Mouse (Mus musculus): ENCODE measurements around the gene 2200002J24Rik. TPM values are rescaled to one million over a fixed set of nuclear protein-coding genes. Genes with fewer than 3 reads are reported as not detected.
"Not testable (repeated sequence)": the region's sequence is repeated elsewhere in the genome, so short reads cannot be mapped to it uniquely, and the experiment has no call there.

The 2200002J24Rik gene
- total and polyA plus RNA-seq, 2 experiments from 2014 or later, result 1.5 to 6.4 TPM

GRCm38 (mm10) chr7:30728739-30729395 is 30.1 kb downstream of the 2200002J24Rik start:
- H3K27me3 ChIP-seq (ENCODE audit: control insufficient read depth, insufficient read depth, low read length), result no peaks in the 10 kb centered on the region
- H3K4me3 ChIP-seq (ENCODE audit: low read depth, low read length), result peak overlapping the region; percentile 88
- H3K36me3 ChIP-seq (replicated peaks; ENCODE audit: control insufficient read depth, insufficient read depth, low read length), result peaks cover 32% of the 10 kb centered on the region
- no peaks in the 10 kb centered on the region for H3K9me3 ChIP-seq (replicated peaks; ENCODE audit: control insufficient read depth, low read length)
- H3K27ac ChIP-seq (ENCODE audit: low read depth), result peak overlapping the region; percentile 84
- peak overlapping the region; percentile 85 for H3K9ac ChIP-seq (replicated peaks; ENCODE audit: low read depth, low read length)
- DNase-seq (ENCODE audit: low spot score) (peak; percentile 47), ATAC-seq (ENCODE audit: insufficient read depth, low read depth) (peak; percentile 18)
- 5% methylated on average over 26 of the region's 26 CpGs for WGBS
- peak overlapping the region; percentile 97 for H3K4me2 ChIP-seq (ENCODE audit: low read depth, low read length)
- H3K4me1 ChIP-seq (ENCODE audit: control insufficient read depth, insufficient read depth), result peaks cover 14% of the 10 kb centered on the region
- TF ChIP-seq CTCF (IDR thresholded peaks at IDR 0.05; ENCODE audit: low read depth), result no peak; the same call in 1 of the 2 replicates
- no peak for TF ChIP-seq EP300 (IDR thresholded peaks at IDR 0.05; ENCODE audit: low read depth)

GRCm38 (mm10) chr7:30729396-30730063 is 30.8 kb downstream of the 2200002J24Rik start, which contains the start of gene Tmem147:
Gene Tmem147, minus strand, starts transcription at chr7:30729540.
- peak within 1 kb of the TSS; percentile 85 for H3K9ac ChIP-seq (replicated peaks; ENCODE audit: low read depth, low read length)
- H3K4me1 ChIP-seq (ENCODE audit: control insufficient read depth, insufficient read depth), result peaks cover 14% of the 10 kb centered on the region
- TF ChIP-seq CTCF (IDR thresholded peaks at IDR 0.05; ENCODE audit: low read depth), result peak; percentile 42
- no peak for TF ChIP-seq EP300 (IDR thresholded peaks at IDR 0.05; ENCODE audit: low read depth)
- no peaks in the 10 kb centered on the region for H3K27me3 ChIP-seq (ENCODE audit: control insufficient read depth, insufficient read depth, low read length)
- H3K36me3 ChIP-seq (replicated peaks; ENCODE audit: control insufficient read depth, insufficient read depth, low read length), result peaks cover 36% of the 10 kb centered on the region
- H3K4me2 ChIP-seq (ENCODE audit: low read depth, low read length), result peak within 1 kb of the TSS; percentile 97
- H3K27ac ChIP-seq (ENCODE audit: low read depth), result peak within 1 kb of the TSS; percentile 84
- ATAC-seq (ENCODE audit: insufficient read depth, low read depth), result peak; percentile 98
- peak; percentile 89 for DNase-seq (ENCODE audit: low spot score)
- H3K9me3 ChIP-seq (replicated peaks; ENCODE audit: control insufficient read depth, low read length), result no peaks in the 10 kb centered on the region
- WGBS, result under 1% methylated on average over 60 of the region's 60 CpGs
- H3K4me3 ChIP-seq (ENCODE audit: low read depth, low read length), result peak within 1 kb of the TSS; percentile 88

- not testable (repeated sequence) for DNase-seq (ENCODE audit: low spot score); H3K27me3 ChIP-seq (ENCODE audit: control insufficient read depth, insufficient read depth, low read length); ATAC-seq (ENCODE audit: insufficient read depth, low read depth); H3K9me3 ChIP-seq (replicated peaks; ENCODE audit: control insufficient read depth, low read length)
- 28% methylated on average over 11 of the region's 22 CpGs for WGBS
- peak overlapping the region; percentile 97 for H3K4me2 ChIP-seq (ENCODE audit: low read depth, low read length)
- peak overlapping the region; percentile 88 for H3K4me3 ChIP-seq (ENCODE audit: low read depth, low read length)
- peak overlapping the region; percentile 85 for H3K9ac ChIP-seq (replicated peaks; ENCODE audit: low read depth, low read length)
- peak overlapping the region; percentile 84 for H3K27ac ChIP-seq (ENCODE audit: low read depth)
- peaks cover 40% of the 10 kb centered on the region for H3K36me3 ChIP-seq (replicated peaks; ENCODE audit: control insufficient read depth, insufficient read depth, low read length)
- peaks cover 14% of the 10 kb centered on the region for H3K4me1 ChIP-seq (ENCODE audit: control insufficient read depth, insufficient read depth)
Observed at GRCm38 (mm10) chr7:30730064-30730722, 31.5 kb downstream of the 2200002J24Rik start.

- Histone ChIP-seq H3K4me2 (ENCODE audit: low read depth, low read length) (no peak overlapping the region), H3K27me3 (ENCODE audit: control insufficient read depth, insufficient read depth, low read length) (no peaks in the 10 kb centered on the region), H3K36me3 (replicated peaks; ENCODE audit: control insufficient read depth, insufficient read depth, low read length) (peaks cover 43% of the 10 kb centered on the region), H3K4me1 (ENCODE audit: control insufficient read depth, insufficient read depth) (no peaks in the 10 kb centered on the region), H3K9ac (replicated peaks; ENCODE audit: low read depth, low read length) (no peak overlapping the region), H3K27ac (ENCODE audit: low read depth) (no peak overlapping the region), H3K9me3 (replicated peaks; ENCODE audit: control insufficient read depth, low read length) (no peaks in the 10 kb centered on the region; the same call in 1 of the 2 replicates), H3K4me3 (ENCODE audit: low read depth, low read length) (no peak overlapping the region)
- DNase-seq (ENCODE audit: low spot score) (no peak), ATAC-seq (ENCODE audit: insufficient read depth, low read depth) (no peak)
- no peak for TF ChIP-seq EP300 (IDR thresholded peaks at IDR 0.05; ENCODE audit: low read depth)
- no peak for TF ChIP-seq CTCF (IDR thresholded peaks at IDR 0.05; ENCODE audit: low read depth)
- 81% methylated on average over 3 of the region's 3 CpGs for WGBS
Observed at GRCm38 (mm10) chr7:30736211-30736610, 37.5 kb downstream of the 2200002J24Rik start.

DNA sequence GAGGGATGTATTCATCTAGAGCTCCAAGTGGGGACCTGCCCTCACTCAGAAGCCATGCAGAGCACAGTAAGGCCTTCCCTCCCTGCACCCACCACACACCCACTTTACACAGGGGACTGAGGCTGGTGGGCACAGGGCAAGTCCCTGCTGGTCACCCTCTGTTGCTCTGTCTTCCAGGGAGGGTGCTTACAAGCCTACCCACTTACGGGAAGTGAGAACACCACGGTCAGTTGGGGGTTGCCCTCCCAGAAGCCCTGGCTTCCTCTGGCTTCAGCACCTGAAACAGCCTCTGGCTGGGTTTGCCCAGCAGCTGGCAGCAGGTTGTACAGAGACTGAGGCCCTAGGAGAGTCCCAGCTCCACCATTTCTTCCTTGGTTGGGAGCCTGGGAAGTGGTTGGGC is 43.8 kb downstream of the 2200002J24Rik start:
- H3K4me1 ChIP-seq (ENCODE audit: control insufficient read depth, insufficient read depth); H3K27me3 ChIP-seq (ENCODE audit: control insufficient read depth, insufficient read depth, low read length); H3K4me3 ChIP-seq (ENCODE audit: low read depth, low read length); ATAC-seq (ENCODE audit: insufficient read depth, low read depth); DNase-seq (ENCODE audit: low spot score); H3K9me3 ChIP-seq (replicated peaks; ENCODE audit: control insufficient read depth, low read length); H3K27ac ChIP-seq (ENCODE audit: low read depth); H3K36me3 ChIP-seq (replicated peaks; ENCODE audit: control insufficient read depth, insufficient read depth, low read length); H3K9ac ChIP-seq (replicated peaks; ENCODE audit: low read depth, low read length); H3K4me2 ChIP-seq (ENCODE audit: low read depth, low read length): not testable (repeated sequence)
- WGBS, result 76% methylated on average over 2 of the region's 2 CpGs

GRCm38 (mm10) chr7:30743617-30744016 is 44.9 kb downstream of the 2200002J24Rik start, which contains the start of gene Gapdhs:
Gene Gapdhs, minus strand, starts transcription at chr7:30743681.
- 0 out of 2 replicates have a peak within 1 kb of the TSS, but pooled peaks have one; percentile 34 for H3K27ac ChIP-seq (ENCODE audit: low read depth)
- H3K36me3 ChIP-seq (replicated peaks; ENCODE audit: control insufficient read depth, insufficient read depth, low read length); H3K9me3 ChIP-seq (replicated peaks; ENCODE audit: control insufficient read depth, low read length); H3K4me3 ChIP-seq (ENCODE audit: low read depth, low read length); H3K9ac ChIP-seq (replicated peaks; ENCODE audit: low read depth, low read length); H3K27me3 ChIP-seq (ENCODE audit: control insufficient read depth, insufficient read depth, low read length); H3K4me2 ChIP-seq (ENCODE audit: low read depth, low read length); DNase-seq (ENCODE audit: low spot score); H3K4me1 ChIP-seq (ENCODE audit: control insufficient read depth, insufficient read depth): not testable (repeated sequence)
- peak; percentile 28; the same call in 1 of the 2 replicates for ATAC-seq (ENCODE audit: insufficient read depth, low read depth)
- no CpG with 5 or more reads among the region's 4 CpGs for WGBS

All from heart, postnatal 0 days (tissue).